Mouse (Mus musculus): ENCODE data around the gene Arid5b.
A peak's percentile ranks its signal among the peaks of the same experiment; 100 is the strongest.

The Arid5b gene

GRCm38 (mm10) chr10:68231385-68232182, 47.0 kb downstream of the Arid5b start:
- no peak for DNase-seq

- no peak for DNase-seq
These were observed 47.7 kb downstream of the Arid5b start for GRCm38 (mm10) chr10:68230653-68231384.

DNA sequence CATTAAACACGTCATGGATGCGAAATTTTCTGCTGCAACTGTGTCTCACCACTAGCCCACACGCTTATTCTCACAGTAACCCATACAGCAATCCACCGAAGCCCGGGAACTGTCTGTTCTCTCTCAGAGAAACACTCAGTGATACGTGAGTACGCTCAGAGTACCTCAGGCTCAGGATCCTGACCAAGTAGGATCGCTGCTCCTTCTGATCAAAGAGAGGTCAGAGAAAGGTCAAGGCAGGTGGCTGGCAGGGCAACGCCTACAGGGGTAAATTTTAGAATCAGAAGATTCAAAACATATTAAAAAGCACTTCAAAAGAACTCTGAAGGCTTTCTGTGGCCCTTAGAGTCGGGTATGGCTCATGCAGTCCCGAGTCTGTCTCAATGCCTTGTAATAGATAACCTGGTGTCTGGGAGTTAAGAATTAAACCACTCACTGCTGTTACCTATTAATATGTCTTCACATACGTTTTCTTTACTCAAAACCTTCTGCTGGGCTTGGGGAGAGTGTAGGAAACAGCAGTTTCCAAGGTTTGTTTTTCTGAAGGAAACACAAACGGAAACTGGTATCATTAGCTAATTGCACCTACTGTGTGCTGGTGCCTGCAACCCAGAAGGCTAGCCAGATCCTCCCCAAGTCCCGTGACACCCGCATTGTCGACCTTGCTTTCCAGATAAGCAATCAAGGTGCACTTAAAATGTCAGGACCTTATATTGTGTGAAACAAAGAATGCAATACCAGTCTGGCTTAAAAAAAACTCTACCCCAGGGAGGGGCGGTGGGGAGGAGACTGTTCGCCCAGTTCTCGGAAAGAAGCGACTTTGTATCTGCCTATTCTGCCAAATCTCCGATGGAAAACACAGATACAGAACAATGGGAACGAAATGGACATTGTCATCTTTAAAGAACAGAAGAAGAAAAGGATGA, 48.6 kb downstream of the Arid5b start:
- no peak for DNase-seq

DNA sequence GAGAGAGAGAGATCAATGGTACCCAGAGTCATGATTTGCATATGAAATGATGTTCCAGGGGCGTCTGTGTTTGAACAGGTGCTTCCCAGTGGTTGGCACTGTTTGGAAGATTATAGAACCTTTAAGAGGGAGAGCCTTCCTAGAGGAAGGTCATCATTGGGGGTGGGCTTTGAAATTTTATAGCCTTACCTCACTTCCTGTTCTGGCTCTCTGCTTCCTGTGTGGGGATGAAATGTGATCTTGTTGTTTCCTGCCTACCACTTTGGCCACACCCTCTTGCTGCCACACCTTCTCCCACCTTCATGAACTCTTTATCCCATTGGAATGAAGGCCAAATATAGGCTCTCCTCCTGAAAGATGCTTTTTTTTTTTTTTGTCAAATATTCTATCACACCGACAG, 55.9 kb downstream of the Arid5b start:
- DNase-seq: no peak

- DNase-seq: no peak
These were observed 56.5 kb downstream of the Arid5b start for GRCm38 (mm10) chr10:68222012-68222411.

- no peak for DNase-seq
These were observed 59.2 kb downstream of the Arid5b start for GRCm38 (mm10) chr10:68219327-68219726.

DNA sequence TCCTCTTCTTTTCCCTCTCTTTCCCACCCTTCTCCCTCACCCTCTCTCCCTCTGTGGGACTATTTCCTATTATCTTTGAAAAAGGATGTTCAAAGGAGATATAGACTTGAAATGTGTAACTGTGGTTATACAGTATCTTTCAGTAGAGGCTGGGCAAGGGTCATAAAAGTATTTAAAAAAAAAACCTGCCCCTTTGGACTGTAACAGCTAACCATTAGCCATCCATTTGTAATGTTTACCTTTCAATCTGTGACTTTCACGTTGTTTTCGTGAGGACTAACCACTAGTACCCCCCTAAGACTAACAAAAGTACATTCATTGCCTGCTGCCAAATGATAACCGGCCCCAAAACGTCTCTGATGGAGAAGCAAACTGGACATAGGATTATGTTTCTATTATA, 59.9 kb downstream of the Arid5b start:
- no peak for DNase-seq

GRCm38 (mm10) chr10:68214809-68215468, 63.6 kb downstream of the Arid5b start:
- no peak for DNase-seq

DNA sequence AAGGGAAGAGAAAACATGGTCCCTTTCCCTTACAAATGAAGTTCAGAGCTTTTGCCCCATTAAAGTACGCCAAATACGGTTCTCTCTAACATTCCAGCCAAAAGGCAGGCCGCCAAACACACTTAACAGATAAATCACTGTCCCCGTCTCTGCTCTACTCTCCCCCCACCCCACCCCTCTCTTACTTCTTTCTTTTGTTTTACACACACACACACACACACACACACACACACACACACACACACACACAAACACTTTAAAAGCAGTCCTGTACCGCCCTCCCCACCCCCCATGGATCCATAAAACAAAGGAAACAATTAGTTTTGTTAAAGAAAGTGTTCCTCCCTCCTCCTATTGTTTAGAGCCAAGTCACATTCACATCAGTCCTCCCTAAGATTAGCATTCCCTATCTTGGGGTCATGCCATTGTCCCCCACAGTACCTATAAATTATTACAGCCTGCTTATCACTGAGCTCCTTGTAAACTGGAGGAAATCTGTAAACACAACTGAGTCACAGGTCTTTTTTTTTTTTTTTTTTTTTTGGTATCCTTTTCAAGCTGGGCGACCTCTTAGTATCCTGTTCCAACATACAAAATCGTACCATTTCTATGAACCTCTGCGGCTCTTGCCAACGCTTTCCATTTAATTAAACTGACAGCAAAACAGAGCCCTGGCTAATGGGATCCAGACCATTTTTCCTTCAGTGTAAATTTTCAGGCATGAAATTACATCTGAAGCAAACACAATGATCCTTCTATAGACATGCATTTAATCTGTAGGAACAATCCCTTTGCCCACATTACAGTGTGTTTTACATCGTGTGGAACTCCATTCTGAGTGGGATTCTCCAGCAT, 66.3 kb downstream of the Arid5b start:
- no peak for DNase-seq

DNA sequence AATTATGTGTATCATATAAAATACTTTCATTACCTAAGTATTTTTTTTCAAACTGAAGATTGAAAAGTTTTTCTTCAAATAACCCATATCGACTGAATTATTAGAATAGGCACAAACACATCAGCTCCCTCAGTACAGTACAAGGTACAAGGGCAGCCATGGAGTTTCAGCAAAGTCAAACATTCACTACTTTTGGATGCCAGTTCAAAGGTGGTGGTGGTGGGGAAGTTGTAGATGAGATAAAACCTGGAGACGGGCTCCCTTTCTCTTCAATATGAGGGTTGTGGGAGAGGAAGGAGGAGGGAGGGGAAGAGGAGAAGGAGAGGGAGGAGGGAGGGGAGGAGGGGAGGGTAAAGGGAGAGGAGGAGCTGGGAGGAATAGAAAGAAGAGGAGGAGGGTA, 67.0 kb downstream of the Arid5b start:
- no peak for DNase-seq

- DNase-seq: no peak
These were observed 68.4 kb downstream of the Arid5b start for GRCm38 (mm10) chr10:68210025-68210642.

- no peak for DNase-seq
These were observed 69.9 kb downstream of the Arid5b start for GRCm38 (mm10) chr10:68208670-68209065.

GRCm38 (mm10) chr10:68207803-68208669, 70.5 kb downstream of the Arid5b start:
- DNase-seq: no peak

GRCm38 (mm10) chr10:68204391-68204790, 74.1 kb downstream of the Arid5b start:
- DNase-seq: no peak

DNA sequence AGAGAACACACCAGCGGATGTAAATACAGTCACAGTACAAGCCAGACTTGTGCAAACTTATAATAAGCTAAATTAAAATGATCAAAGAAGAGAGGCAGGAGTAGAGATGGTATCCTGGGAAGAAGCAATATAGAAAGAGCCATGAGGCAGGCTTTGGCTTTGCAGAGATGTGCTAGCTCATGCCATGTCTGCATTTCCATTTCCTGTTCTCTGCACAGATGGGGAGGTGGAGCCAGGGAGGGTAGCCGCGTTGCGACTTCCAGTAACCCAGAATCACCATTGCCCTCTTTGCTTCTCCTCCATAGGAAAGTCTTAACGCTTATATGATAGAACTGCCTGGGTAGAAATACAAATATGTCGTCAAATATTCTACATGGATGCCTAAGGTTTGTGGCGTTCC, 74.7 kb downstream of the Arid5b start:
- DNase-seq: peak; percentile 18

- no peak for DNase-seq
These were observed 75.2 kb downstream of the Arid5b start for GRCm38 (mm10) chr10:68203322-68203721.

DNA sequence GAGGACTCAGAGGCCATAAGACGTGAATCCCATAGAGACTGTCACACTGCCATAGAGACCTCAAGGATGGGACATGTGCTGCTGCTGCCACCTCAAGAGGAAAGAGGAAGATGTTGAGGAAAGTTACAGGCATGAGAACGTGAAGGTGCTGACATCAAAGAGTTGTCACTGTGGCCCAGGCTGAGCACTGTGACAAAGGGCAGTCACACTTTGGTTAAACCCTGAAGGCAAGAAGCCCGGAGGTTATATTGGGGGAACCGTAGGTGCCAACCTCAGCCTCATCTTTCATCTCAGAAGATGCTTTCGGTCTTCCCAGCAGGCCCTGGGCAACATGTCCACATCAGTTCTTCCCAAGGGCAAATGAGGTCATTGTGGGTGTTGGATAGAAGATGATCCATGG, 79.1 kb downstream of the Arid5b start:
- DNase-seq: no peak

DNA sequence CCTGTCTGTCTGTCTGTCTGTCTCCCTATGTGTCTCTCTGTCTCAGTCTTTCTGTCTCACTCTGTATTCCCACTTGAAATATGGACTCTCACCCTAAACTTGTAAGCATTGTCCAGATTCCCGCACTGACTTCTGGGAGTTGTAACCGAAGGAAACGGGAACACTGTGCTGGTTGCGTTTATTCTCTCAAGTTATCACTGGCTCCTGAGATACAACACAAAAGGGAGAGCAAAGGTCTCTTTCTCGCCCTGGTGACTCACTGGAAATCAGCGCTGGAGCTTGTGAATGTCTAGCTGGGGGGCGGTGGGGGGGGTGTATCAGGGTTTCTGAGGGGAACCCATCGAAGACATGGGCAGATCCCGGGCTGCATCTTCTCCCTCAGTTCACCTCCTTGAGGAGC, 82.2 kb downstream of the Arid5b start:
- no peak for DNase-seq

DNA sequence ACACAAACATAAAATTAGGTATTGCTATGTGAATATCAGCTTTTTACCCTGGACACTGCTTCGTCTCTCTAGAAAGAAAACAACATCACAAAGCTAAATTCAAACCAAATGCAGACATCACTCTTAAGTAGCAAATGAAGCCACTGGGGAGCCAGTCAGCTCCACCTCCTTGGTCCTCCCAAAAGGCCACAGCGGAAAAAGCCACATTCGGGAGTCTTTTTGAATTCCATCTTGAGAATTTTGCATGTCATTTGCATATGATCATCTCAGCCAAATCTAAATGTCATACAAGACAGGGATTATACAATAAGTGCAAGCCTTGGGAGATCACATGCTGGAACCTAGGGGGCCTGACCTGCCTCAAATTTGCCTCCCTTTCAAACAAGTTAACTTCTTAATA, 85.0 kb downstream of the Arid5b start:
- DNase-seq: peak; percentile 28

- no peak for DNase-seq
These were observed 85.7 kb downstream of the Arid5b start for GRCm38 (mm10) chr10:68192824-68193255.
